Mouse (Mus musculus) inflammation-experienced regulatory T-cells, adult 6 months (primary cell): ENCODE measurements around the gene Stard9. TPM values are rescaled to one million over a fixed set of nuclear protein-coding genes. Genes with fewer than 3 reads are reported as not detected.

Experiments used
- ATAC-seq: one replicate; pipeline ENCODE4 v1.8.0; 2017
- polyA plus RNA-seq, 3 experiments: library from polyadenylated mRNA; unstranded; fragments of 100-300 nt; shearing (Covaris generic); gene quantifications; one replicate each; pipeline ENCODE4 v1.2.1; 2017

The Stard9 gene
- polyA plus RNA-seq, 3 experiments from 2014 or later = 0.44 to 1.2 (median 0.78) TPM

DNA sequence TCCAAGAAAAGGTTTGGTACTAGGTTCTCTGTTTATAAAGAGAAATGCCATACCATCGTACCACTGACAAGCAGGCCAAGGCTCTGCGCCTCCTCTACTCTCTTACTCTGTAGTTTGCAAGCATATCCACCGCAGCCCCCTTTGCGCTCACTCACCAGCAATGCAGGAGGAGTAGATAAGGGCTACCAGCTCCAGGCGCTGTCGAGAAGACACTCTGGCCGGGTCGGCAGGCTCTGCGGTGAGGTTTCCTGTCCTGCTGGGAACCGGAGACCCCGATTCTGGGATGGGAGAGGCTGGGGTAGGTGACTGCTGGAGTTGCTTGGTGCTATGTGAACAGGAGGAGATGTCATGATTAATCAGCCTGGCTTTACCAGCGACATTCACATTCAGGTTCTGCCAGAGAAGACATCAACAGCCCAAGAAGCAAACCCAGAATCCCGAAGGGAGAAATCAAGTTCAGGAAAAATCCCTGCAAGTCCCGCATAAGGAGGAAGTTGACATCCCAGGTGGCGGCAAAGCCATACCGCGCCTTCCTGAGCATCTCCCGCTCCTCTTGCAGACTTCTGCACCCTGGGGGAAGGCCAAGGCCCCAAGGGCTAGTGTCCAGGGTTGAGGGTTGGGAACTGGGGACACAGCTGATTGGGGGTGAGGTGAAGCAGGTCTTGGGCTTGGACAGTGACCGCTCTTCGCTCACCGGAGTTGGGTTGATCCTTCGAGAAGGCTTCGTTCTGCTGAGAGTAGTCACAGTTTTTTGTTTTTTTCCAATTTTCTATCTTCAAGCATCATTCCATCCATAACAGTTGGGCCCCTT is 101.1 kb downstream of the Stard9 start:
- ATAC-seq = no peak

DNA sequence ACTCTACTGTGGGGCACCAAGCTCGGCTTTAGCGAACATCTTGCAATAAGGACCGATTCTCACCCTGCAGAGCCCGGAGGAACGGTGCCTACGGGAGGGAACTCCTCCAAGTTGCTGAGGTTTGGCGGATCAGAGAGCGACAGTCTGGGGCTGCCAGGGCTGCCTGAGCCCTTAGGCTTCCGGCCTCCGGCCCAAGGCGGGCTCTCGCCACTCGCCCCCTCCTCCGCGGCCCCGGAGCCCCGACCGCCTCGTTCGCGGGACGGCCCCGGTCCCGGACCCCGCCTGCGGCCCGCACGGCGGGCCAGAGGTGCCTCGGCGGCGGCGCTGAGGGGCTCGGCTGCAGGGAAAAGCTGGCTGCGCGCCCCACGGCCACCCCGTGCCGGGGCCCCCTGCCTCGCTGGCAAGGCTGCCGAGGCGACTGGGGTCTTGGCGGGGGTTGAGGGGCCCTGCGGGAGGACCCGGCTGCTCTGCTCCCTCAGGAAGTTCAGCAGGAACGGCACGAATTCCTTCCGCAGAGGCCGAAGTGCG is 101.8 kb downstream of the Stard9 start:
- peak; percentile 8 for ATAC-seq

DNA sequence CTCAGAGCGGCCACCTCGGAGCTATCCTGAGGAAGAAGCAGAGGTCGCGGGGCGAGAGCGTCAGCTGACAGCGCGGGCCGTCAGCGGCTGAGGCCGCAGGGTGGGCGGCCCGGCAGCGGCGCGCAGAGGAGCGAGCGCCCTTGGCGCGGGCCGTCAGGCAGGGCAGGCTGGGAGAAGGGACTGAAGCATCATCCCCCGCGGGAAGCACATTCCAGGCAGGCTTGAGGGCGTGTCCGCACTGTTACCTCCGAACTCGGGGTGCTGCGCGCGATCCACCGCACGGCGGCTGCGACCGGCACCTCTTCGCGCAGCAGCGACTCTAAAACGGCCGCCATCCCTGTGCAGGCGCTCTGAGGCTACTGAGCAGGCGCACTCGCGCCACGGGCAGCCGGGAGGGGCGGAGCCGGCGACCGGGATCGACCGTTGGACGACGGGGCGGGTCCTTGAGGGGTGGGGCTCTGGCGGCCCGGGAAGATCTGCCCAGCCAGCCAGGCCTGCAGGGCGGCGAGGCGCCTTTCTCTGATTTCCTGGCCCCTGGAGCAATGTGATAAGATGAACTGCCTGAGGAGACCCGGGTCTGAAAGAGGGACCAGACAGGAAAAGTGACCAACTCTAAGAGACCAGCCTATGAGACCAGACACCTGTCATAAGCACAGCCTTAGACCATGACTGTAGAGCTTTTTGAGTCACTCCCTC is 102.4 kb downstream of the Stard9 start:
- peak; percentile 93 for ATAC-seq

DNA sequence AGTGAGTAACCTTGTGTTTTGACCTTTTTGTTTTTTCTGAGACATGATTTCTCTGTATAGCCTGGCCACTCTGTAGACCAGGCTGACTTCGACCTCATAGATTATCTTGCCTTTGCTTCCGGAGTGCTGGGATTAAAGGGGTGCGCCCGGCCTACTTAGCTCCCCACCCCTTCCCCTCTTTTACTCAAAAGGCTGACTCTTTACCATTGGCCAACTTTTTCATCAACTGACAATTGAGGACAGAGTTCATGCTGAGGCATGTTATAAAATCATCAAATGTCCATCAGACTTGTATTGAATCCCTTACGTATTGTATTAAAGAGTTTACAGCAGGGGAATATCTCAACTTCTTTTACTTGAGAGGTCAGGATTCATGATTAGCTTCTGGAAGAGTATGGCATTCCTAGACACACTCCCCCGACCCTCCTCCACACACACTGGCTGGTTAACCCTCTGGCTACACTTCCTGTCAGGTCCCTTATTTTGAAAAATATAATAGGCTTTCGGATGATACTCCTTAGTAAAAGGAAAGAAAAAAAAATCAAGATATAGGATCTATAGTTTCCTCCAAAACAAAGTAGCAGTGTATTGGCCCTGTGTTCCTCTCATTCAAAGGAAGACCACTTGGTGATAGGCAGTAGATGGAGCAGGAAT is 103.1 kb downstream of the Stard9 start:
- peak; percentile 8 for ATAC-seq

DNA sequence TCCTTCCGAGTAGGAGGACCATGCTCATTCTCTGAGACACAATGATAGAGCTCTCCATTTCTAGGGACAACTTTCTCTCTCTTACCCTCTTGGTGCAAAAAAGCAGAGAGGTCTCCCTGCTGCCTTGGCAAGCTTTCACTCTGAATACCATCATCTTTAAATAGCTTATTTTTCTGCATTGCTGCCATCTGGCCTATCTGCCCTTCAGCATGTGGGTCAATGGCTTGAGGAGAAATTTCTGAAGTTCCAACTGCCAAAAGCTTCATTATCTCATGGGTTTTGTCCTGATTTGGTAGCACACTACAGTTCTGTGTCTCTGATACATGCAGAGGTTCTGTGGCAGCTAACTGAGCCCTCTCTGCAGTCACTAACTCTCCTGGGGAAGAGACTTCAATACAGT is 116.6 kb downstream of the Stard9 start:
- ATAC-seq = no peak

DNA sequence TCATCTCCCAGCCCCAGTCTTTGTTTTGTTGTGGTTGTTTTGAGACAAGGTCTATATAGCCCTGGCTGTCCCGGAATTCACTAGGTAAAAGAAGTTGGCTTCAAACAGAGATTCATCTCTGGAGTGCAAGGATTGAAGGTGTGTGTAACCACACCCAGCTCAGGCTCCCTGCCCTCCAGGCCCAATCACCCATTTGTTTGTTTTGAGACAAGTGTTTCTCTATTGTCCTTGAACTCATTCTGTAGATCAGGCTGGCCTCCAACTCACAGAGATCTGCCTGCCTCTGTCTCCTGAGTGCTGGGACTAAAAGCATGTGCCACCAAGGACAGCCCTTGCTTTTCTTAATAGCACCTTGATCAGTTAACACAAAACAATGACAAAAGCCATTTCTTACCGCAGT is 119.1 kb downstream of the Stard9 start:
- ATAC-seq = no peak

DNA sequence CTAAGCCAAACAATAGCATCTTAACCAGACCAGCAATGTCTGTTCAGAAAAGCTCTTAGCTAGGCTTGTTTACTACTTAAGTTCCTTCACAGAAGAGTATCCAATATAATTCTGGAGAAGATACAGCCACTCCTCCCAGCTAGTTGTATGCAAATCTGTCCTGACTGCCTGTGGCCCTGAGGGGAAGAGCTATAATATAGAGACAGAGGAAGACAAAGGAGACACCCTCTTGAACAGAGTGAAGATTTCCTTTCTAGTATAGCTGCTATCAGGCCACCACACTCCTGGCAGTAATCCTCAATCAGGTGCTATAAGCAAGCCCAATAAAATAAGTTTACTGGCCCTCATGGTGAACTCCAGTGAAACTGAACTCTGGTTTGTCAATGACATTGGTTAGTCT is 133.0 kb downstream of the Stard9 start:
- no peak for ATAC-seq

DNA sequence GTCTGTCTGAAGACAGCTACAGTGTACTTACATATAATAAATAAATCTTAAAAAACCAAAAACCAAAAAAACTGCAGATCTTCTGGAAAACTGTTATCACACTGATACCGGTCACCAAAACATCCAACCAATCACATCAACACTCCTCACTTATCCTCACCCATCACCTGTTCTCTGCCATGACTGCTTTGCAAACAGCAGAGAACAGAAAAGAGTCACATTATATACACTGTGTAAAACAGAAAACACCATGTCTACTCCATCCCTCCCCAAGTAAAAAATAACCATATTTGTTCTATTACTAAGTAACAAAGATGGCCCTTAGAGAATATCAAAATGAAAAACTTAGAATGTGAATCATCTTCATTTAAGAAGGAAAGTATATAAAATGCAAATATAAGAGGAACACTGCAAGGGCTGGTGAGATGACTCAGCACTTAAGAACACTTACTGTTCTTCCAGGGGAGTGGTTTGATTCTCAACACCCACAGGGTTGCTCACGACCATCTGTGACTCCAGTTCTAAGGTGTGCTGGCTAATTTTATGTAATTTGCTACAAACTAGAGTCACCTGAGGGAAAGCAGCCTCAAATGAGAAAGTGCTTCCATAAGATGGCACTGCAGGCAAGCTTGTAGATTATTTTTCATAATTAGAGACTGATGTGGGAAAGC is 141.5 kb downstream of the Stard9 start:
- no peak for ATAC-seq

Other genes with a start within 250 kb of the Stard9 start
- gene Ganc, start 225.2 kb upstream of the Stard9 start, polyA plus RNA-seq = 10 to 100 TPM; 10.9 to 32.3 (median 29.3) TPM
- 10 to 100 TPM; 18.9 to 28.3 (median 24.6) TPM for gene Tmem87a, start 225.0 kb upstream of the Stard9 start, polyA plus RNA-seq
- gene Capn3, start 173.1 kb upstream of the Stard9 start, polyA plus RNA-seq = 10 to 100 TPM in 2 of 3 experiments, 1 to 10 TPM in 1; 2.8 to 42.7 (median 37.9) TPM
- 10 to 100 TPM; 23.8 to 29.5 (median 28.5) TPM for gene Zfp106, start 65.3 kb upstream of the Stard9 start, polyA plus RNA-seq
- 10 to 100 TPM; 54.6 to 67.1 (median 58.2) TPM for gene Snap23, start 61.5 kb upstream of the Stard9 start, polyA plus RNA-seq
- 10 to 100 TPM; 15.6 to 19.5 (median 18.0) TPM for gene Haus2, start 19.7 kb upstream of the Stard9 start, polyA plus RNA-seq
- 10 to 100 TPM; 30.6 to 33.5 (median 33.4) TPM for gene Lrrc57, start 19.6 kb upstream of the Stard9 start, polyA plus RNA-seq
- gene Cdan1, start 221.0 kb downstream of the Stard9 start, polyA plus RNA-seq = 1 to 10 TPM; 3.1 to 6.4 (median 4.8) TPM
- gene Ttbk2, start 221.5 kb downstream of the Stard9 start, polyA plus RNA-seq = under 1 TPM; 0.65 to 0.81 (median 0.67) TPM